Mouse (Mus musculus) heart, postnatal 0 days (tissue): ENCODE data around the gene Frem3. TPM values are rescaled to one million over a fixed set of nuclear protein-coding genes. Genes with fewer than 3 reads are reported as not detected.

Source experiments
- ATAC-seq: fragments of 200-750 bp; cut with Nextera tagmentation; 2 replicates; pipeline ENCODE4 v1.8.0; 2017; ENCODE audit warnings: low read depth, moderate number of reproducible peaks, moderate library complexity; ENCODE audit not compliant: insufficient read depth
- DNase-seq: peaks from one replicate; pipeline ENCODE4 v3.0.0-alpha.2; 2016; ENCODE audit warnings: low spot score
- H3K27ac ChIP-seq: fragments of 300-500 bp; sonication (generic); 2 replicates; pipeline ENCODE4 v1.5.1; 2014; ENCODE audit warnings: low read depth, mild to moderate bottlenecking
- H3K27me3 ChIP-seq: fragments of 300-500 bp; sonication (generic); 2 replicates; pipeline ENCODE4 v1.6.1; 2014; ENCODE audit warnings: low read length, mixed read lengths; ENCODE audit not compliant: control insufficient read depth, insufficient read depth
- H3K36me3 ChIP-seq: fragments of 300-500 bp; sonication (generic); replicated peaks from 2 replicates; pipeline ENCODE4 v1.6.1; 2014; ENCODE audit warnings: low read length, mixed read lengths; ENCODE audit not compliant: control insufficient read depth, insufficient read depth
- H3K4me1 ChIP-seq: fragments of 300-500 bp; sonication (generic); 2 replicates; pipeline ENCODE4 v1.6.1; 2014; ENCODE audit warnings: antibody characterized with exemption; ENCODE audit not compliant: control insufficient read depth, insufficient read depth
- H3K4me2 ChIP-seq: fragments of 300-500 bp; sonication (generic); 2 replicates; pipeline ENCODE4 v1.6.1; 2014; ENCODE audit warnings: low read depth, mild to moderate bottlenecking, low read length, moderate library complexity
- H3K4me3 ChIP-seq: fragments of 300-500 bp; sonication (generic); 2 replicates; pipeline ENCODE4 v1.5.1; 2014; ENCODE audit warnings: low read depth, low read length
- H3K9ac ChIP-seq: fragments of 300-500 bp; sonication (generic); replicated peaks from 2 replicates; pipeline ENCODE4 v1.6.1; 2014; ENCODE audit warnings: low read depth, low read length, mixed read lengths
- H3K9me3 ChIP-seq: fragments of 300-500 bp; sonication (generic); replicated peaks from 2 replicates; pipeline ENCODE4 v1.6.1; 2016; ENCODE audit warnings: low read length; ENCODE audit not compliant: control insufficient read depth
- CTCF ChIP-seq: IDR thresholded peaks from 2 replicates; pipeline ENCODE4 v1.5.1; 2016; ENCODE audit warnings: antibody characterized with exemption, control low read depth, low read depth
- EP300 ChIP-seq: IDR thresholded peaks from 2 replicates; pipeline ENCODE4 v1.6.1; 2016; ENCODE audit warnings: antibody characterized with exemption, low read depth
- WGBS: fragments of 180-500 bp; shearing (Covaris S2); extraction: QIAGEN DNeasy Blood & Tissue Kit; methylation state at CpG from one replicate; pipeline ENCODE4 v1.1.7; 2014; 5-methylcytosine and 5-hydroxymethylcytosine counted together
- polyA plus RNA-seq: library from polyadenylated mRNA; unstranded; fragments of >200 nt; fragmentation: Nextera tagmentation; extraction: Ambion mirVana; gene quantifications from 2 replicates; pipeline ENCODE4 v1.2.1, GENCODE M21; 2015
- total RNA-seq: library from RNA; depleted of rRNA; stranded (reverse); fragments of >200 nt; gene quantifications from 2 replicates; pipeline ENCODE4 v1.2.3, GENCODE M21; 2014; ENCODE audit warnings: low replicate concordance

Gene Frem3
- total and polyA plus RNA-seq, 2 experiments from 2014 or later: 0.07 to 0.15 TPM

DNA sequence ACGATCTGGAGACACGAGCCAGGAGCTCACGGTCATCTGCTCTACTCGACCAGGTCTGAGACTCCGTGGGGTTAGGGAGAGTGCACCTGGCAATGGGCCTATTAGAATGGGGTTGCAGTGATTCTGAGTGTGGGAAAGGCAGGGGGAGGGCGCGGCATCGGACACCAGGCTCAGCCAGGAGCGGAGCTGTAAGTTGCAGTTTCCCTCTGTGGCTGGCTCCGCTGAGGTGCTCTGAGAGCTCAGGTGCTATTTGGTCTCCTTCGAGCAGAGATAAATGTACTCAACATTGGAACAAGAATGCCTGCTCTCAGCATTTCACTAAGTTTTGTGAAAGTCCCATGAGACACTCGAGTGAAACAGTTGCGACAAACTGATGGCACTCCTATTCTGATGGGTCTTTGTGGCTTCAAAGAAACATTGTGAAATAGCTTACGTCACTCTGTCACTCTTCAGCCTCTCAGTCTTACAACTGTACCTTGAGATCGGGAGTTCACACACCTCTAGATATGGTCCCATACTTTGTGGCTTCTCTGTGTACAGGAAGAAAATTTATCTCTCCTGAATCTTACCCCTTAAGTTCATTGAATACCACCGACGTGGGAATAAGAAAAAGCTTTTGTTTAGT, 58.5 kb downstream of the Frem3 start:
- H3K4me2 ChIP-seq: no peak overlapping the region
- H3K36me3 ChIP-seq: no peaks in the 10 kb centered on the region
- H3K9ac ChIP-seq: no peak overlapping the region
- H3K27me3 ChIP-seq: no peaks in the 10 kb centered on the region
- no peak overlapping the region for H3K27ac ChIP-seq
- no peak for DNase-seq
- no peaks in the 10 kb centered on the region for H3K9me3 ChIP-seq
- no peak for ATAC-seq
- TF ChIP-seq EP300: no peak
- TF ChIP-seq CTCF: no peak
- H3K4me1 ChIP-seq: no peaks in the 10 kb centered on the region
- 63% methylated on average over 17 of the region's 17 CpGs for WGBS
- no peak overlapping the region for H3K4me3 ChIP-seq

DNA sequence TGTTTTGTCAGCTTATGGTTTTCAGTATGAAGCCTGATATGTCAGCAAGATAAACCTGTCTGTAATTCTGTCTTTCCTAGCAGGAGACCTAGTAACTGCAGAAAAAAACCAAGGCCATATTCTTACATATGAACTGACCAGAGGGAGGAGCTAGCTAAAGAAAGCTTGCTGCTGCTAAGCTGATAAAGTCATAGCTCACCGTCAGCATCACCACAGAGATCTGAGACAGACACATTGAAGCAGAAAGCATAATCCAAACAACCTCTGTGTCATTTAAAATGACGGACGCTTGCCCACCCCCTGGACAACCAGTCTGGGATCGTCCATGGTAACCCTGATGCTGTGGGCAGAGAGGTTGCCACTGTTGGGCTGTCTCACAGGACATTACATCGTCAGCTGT, 71.7 kb downstream of the Frem3 start:
- H3K4me1 ChIP-seq: no peaks in the 10 kb centered on the region
- no peaks in the 10 kb centered on the region for H3K36me3 ChIP-seq
- H3K27me3 ChIP-seq: no peaks in the 10 kb centered on the region
- DNase-seq: no peak
- H3K4me2 ChIP-seq: no peak overlapping the region
- WGBS: 58% methylated on average over 5 of the region's 5 CpGs
- no peak overlapping the region for H3K9ac ChIP-seq
- ATAC-seq: no peak
- H3K4me3 ChIP-seq: no peak overlapping the region
- no peak for TF ChIP-seq CTCF
- TF ChIP-seq EP300: no peak
- H3K27ac ChIP-seq: no peak overlapping the region
- no peaks in the 10 kb centered on the region for H3K9me3 ChIP-seq

DNA sequence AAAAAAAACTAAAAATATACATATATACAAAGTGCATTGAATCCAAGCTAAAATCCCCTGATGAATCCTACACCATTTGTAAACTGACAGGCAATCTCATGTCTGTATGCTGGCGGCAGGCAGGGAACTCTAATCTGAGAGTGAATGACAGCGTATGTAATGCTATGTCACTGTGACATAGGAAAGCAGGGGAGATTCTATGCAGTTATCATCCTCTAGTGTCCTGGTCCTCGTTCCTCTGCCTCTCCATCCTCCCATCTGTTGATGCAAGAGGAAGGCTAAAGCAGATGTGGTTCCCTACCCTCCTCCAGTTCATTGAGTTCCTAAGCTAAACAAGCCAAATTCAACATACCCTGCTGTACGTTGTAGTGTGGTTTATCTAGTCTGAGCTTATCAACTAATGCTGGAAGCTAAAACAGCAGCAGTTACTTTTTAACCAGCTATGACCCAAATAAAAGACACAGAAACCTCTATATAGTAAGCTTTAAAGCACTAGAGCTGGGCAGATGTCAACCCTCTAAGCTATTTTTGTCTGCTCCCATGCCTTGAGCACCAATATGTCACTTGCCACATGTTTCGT, 73.0 kb downstream of the Frem3 start:
- no peak for TF ChIP-seq EP300
- TF ChIP-seq CTCF: no peak
- DNase-seq: no peak
- H3K4me2 ChIP-seq: no peak overlapping the region
- no peak for ATAC-seq
- no peak overlapping the region for H3K9ac ChIP-seq
- H3K4me1 ChIP-seq: no peaks in the 10 kb centered on the region
- no peaks in the 10 kb centered on the region for H3K27me3 ChIP-seq
- WGBS: 36% methylated on average over 5 of the region's 5 CpGs
- no peaks in the 10 kb centered on the region for H3K36me3 ChIP-seq
- H3K27ac ChIP-seq: no peak overlapping the region
- H3K9me3 ChIP-seq: no peaks in the 10 kb centered on the region
- no peak overlapping the region for H3K4me3 ChIP-seq

DNA sequence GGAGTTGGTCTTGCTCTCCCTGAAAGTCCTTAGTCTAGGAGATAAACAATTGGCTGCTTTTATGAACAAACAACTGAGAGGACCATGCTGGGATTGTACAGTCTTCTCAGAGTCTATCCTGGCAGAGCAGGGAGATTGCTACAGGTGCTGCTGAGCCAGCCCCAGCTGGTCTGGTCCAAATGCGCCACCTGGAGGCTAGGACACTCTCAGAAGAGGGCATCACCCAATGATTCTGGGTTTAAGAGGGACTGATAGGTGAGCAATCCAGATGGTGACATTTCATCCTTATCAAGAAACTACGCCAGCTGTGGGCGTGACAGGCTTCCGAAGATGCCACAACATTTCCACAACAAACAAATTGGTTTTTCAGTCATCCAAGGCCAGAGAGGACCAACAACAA, 77.3 kb downstream of the Frem3 start:
- ATAC-seq: no peak; the same call in 1 of the 2 replicates
- peak; percentile 77 for TF ChIP-seq CTCF
- no peak for TF ChIP-seq EP300
- H3K4me2 ChIP-seq: no peak overlapping the region
- no peak overlapping the region for H3K9ac ChIP-seq
- no peaks in the 10 kb centered on the region for H3K4me1 ChIP-seq
- H3K27ac ChIP-seq: no peak overlapping the region
- no peaks in the 10 kb centered on the region for H3K27me3 ChIP-seq
- no peak overlapping the region for H3K4me3 ChIP-seq
- 11% methylated on average over 4 of the region's 4 CpGs for WGBS
- H3K36me3 ChIP-seq: no peaks in the 10 kb centered on the region
- DNase-seq: peak; percentile 11
- H3K9me3 ChIP-seq: no peaks in the 10 kb centered on the region

DNA sequence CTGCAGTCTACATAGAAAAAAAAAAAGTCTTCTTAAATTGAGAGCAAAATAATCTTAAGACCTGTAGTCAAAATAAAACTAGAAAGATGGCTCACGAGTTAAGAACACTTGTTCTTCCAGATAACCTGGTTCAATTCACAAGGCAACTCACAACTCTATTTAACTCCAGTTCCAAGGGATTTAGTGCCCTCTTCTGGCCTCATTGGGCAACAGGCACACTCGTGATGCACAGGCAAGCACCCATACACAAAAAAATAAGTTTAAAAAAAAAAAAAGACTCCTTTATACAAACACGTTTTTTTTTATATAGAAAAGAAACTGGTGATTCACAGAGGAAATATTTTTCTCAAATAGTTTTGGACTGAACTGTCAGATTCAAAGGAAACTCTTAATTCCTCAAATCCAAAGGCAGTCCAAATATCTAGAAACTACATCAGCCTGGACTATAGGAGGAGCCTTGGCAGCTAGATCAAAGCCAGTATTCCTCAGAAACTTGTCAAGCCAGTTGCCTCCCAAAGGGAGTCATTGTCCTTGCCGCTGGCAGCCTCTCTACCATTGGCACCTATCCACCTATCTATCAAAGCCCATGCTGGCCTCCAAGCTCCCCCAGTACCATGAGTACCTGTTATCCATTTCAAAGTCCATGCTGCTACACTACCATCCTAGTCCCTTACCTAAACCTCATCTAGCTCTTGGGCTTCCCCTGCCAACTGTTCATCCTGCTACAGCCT, 100.0 kb downstream of the Frem3 start:
- H3K4me3 ChIP-seq: no peak overlapping the region
- H3K4me1 ChIP-seq: no peaks in the 10 kb centered on the region
- WGBS: 80% methylated on average over 4 of the region's 4 CpGs
- no peak overlapping the region for H3K27ac ChIP-seq
- no peak for DNase-seq
- TF ChIP-seq EP300 (no peak), CTCF (no peak)
- no peaks in the 10 kb centered on the region for H3K27me3 ChIP-seq
- H3K36me3 ChIP-seq: peaks cover 72% of the 10 kb centered on the region
- no peak overlapping the region for H3K4me2 ChIP-seq
- no peaks in the 10 kb centered on the region for H3K9me3 ChIP-seq
- H3K9ac ChIP-seq: no peak overlapping the region
- no peak for ATAC-seq
